ENCODE assay signal across 24 mouse cellular contexts in the genomic region with DNA sequence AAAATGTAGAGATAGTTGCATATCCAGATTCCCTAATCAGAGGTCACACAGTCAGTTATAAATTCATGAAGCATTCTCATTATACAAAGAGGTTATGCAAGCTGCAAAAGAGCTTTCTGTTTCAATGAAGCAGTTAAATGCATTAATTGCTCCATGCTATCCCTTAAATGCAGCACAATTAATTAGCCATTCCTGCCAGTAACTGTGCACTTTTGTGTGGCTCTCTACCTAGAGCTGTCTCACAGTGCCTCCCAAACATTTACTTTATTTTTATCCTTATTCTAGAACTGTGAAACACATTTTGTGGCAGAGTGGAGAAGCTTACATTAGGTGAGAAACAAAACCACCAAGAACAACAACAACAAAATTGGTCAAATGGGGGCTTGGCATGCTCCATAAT.
DNase-seq lines count a peak whose midpoint lies in the region; ATAC-seq and TF ChIP-seq lines count a peak whose summit lies in the region.
"Had no signal": no experiment of that assay in that cellular context is flagged by ENCODE, and none has a peak within 500 bp of the region (broad histone marks: within the 10 kb centered on the region; RNA-seq: fewer than 3 reads in every experiment).

No protein-coding gene starts in this region.

- no peak overlapping the region for H3K4me3 ChIP-seq in forebrain, embryonic 11.5 days (ENCODE audit: low read depth, low read length)
- no peak overlapping the region for H3K4me3 ChIP-seq in forebrain, embryonic 10.5 days
- no peak overlapping the region for H3K4me3 ChIP-seq in forebrain, embryonic 15.5 days
- H3K4me3 ChIP-seq: embryonic facial prominence, embryonic 10.5 days; embryonic facial prominence, embryonic 13.5 days; erythroblast, embryonic 14.5 days; gastrocnemius, adult 2 months; hindbrain, embryonic 12.5 days; hindbrain, embryonic 15.5 days; intestine, embryonic 15.5 days had no signal

- H3K4me2 ChIP-seq in forebrain, embryonic 11.5 days (ENCODE audit: low read depth, low read length, severe bottlenecking): no peak overlapping the region
- H3K4me2 ChIP-seq in forebrain, embryonic 15.5 days (replicated peaks): no peak overlapping the region
- H3K4me2 ChIP-seq: embryonic facial prominence, embryonic 13.5 days; heart, embryonic 11.5 days; hindbrain, embryonic 12.5 days; hindbrain, embryonic 15.5 days; intestine, embryonic 15.5 days had no signal

- no peak for TF ChIP-seq POLR2A in brain, embryonic 14.5 days (IDR thresholded peaks at IDR 0.05; ENCODE audit: borderline replicate concordance, extremely low read depth, insufficient read depth, insufficient read length, poor library complexity, severe bottlenecking)

- no peaks in the 10 kb centered on the region for H3K9me3 ChIP-seq in forebrain, embryonic 11.5 days (ENCODE audit: control insufficient read depth, low read length)
- H3K9me3 ChIP-seq in forebrain, embryonic 10.5 days: no peaks in the 10 kb centered on the region
- H3K9me3 ChIP-seq in forebrain, embryonic 15.5 days: no peaks in the 10 kb centered on the region
- H3K9me3 ChIP-seq: embryonic facial prominence, embryonic 10.5 days; embryonic facial prominence, embryonic 13.5 days; hindbrain, embryonic 12.5 days; hindbrain, embryonic 15.5 days; intestine, embryonic 15.5 days had no signal

- H3K9ac ChIP-seq in forebrain, embryonic 11.5 days (ENCODE audit: low read length): no peak overlapping the region
- H3K9ac ChIP-seq in forebrain, embryonic 15.5 days (replicated peaks): no peak overlapping the region
- H3K9ac ChIP-seq: embryonic facial prominence, embryonic 13.5 days; hindbrain, embryonic 12.5 days; hindbrain, embryonic 15.5 days; intestine, embryonic 15.5 days had no signal

- H3K36me3 ChIP-seq in forebrain, embryonic 11.5 days (ENCODE audit: control insufficient read depth, insufficient read depth, low read length): no peaks in the 10 kb centered on the region
- no peaks in the 10 kb centered on the region for H3K36me3 ChIP-seq in forebrain, embryonic 10.5 days (replicated peaks)
- H3K36me3 ChIP-seq in forebrain, embryonic 15.5 days: no peaks in the 10 kb centered on the region
- H3K36me3 ChIP-seq: embryonic facial prominence, embryonic 10.5 days; embryonic facial prominence, embryonic 13.5 days; hindbrain, embryonic 12.5 days; hindbrain, embryonic 15.5 days; intestine, embryonic 15.5 days had no signal

- no peaks in the 10 kb centered on the region for H3K27me3 ChIP-seq in forebrain, embryonic 11.5 days (ENCODE audit: control insufficient read depth, insufficient read depth, low read length)
- no peaks in the 10 kb centered on the region for H3K27me3 ChIP-seq in forebrain, embryonic 10.5 days (ENCODE audit: poor library complexity, severe bottlenecking)
- no peaks in the 10 kb centered on the region for H3K27me3 ChIP-seq in forebrain, embryonic 15.5 days
- H3K27me3 ChIP-seq: embryonic facial prominence, embryonic 13.5 days; hindbrain, embryonic 12.5 days; hindbrain, embryonic 15.5 days; intestine, embryonic 15.5 days had no signal

- no peak for TF ChIP-seq CTCF in brain, embryonic 14.5 days (IDR thresholded peaks at IDR 0.05; ENCODE audit: borderline replicate concordance, extremely low read depth, insufficient read depth, insufficient read length)

- DNase-seq in forebrain, embryonic 11.5 days (ENCODE audit: low spot score): no peak
- no peak for DNase-seq in forebrain, embryonic 10.5 days (ENCODE audit: extremely low spot score, low spot score)
- peak; percentile 83 for DNase-seq in brain, embryonic 14.5 days (ENCODE audit: low read depth)
- no peak for DNase-seq in cerebellum, postnatal 14 days
- no peak for DNase-seq in ovary, postnatal 36 days (ENCODE audit: low spot score)
- DNase-seq: adrenal gland, adult 2 months; adrenal gland, postnatal 14 days; cerebellum, adult 2 months; cerebellum, postnatal 36 days; embryo, embryonic 11 days; gastrocnemius, adult 2 months; gastrocnemius, postnatal 14 days; heart, adult 11 months; kidney, adult 11 months; kidney, adult 8-10 months had no signal

- peak; percentile 68; the same call in 1 of the 2 replicates for ATAC-seq in forebrain, embryonic 11.5 days (replicated peaks; ENCODE audit: low FRiP score)
- peak; percentile 82 for ATAC-seq in forebrain, embryonic 15.5 days (replicated peaks)
- ATAC-seq: intestine, embryonic 15.5 days; Patski had no signal

- 0 out of 2 replicates have a peak, but pooled peaks cover 1% of the 10 kb centered on the region for H3K4me1 ChIP-seq in forebrain, embryonic 11.5 days (replicated peaks; ENCODE audit: control insufficient read depth, insufficient read depth, low read length)
- peaks cover 33% of the 10 kb centered on the region for H3K4me1 ChIP-seq in forebrain, embryonic 10.5 days
- H3K4me1 ChIP-seq in forebrain, embryonic 15.5 days: peaks cover 18% of the 10 kb centered on the region
- H3K4me1 ChIP-seq: embryonic facial prominence, embryonic 10.5 days; embryonic facial prominence, embryonic 13.5 days; hindbrain, embryonic 12.5 days; intestine, embryonic 15.5 days had no signal

- H3K27ac ChIP-seq in forebrain, embryonic 11.5 days (ENCODE audit: low read depth, low read length): no peak overlapping the region
- H3K27ac ChIP-seq in forebrain, embryonic 10.5 days: no peak overlapping the region
- H3K27ac ChIP-seq in forebrain, embryonic 15.5 days (replicated peaks): peak overlapping the region; percentile 34; the same call in 1 of the 2 replicates
- H3K27ac ChIP-seq: embryonic facial prominence, embryonic 10.5 days; embryonic facial prominence, embryonic 13.5 days; gastrocnemius, adult 2 months; hindbrain, embryonic 12.5 days; intestine, embryonic 15.5 days had no signal
